In the genomic region with DNA sequence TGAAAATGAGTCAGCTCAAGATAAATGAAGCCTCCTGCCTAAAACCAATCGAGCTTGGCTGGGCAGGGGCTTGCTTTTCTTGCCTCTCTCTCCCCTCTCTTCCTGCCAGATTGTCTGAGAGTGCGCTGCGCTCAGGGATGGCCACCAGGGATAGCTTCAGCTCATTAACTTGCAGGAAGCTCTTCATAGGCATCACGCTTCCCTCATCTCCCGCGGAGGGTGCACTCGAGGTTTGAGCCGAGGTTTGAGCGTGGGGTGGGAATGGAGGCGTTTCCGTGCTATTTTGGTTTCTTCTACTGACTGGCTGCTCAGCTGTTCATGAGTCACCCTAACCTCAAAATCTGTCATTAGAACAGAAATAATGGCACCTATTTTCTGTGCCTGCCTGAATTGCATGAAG, we compare ENCODE assay signal across 9 mouse cellular contexts.
DNase-seq lines count a peak whose midpoint lies in the region; TF ChIP-seq lines count a peak whose summit lies in the region.
"Had no signal": no experiment of that assay in that cellular context is flagged by ENCODE, and none has a peak within 500 bp of the region (broad histone marks: within the 10 kb centered on the region; RNA-seq: fewer than 3 reads in every experiment).

No protein-coding gene starts in this region.

- H3K9ac ChIP-seq in heart, adult 2 months (ENCODE audit: low read depth, low read length), result no peak overlapping the region

- peak overlapping the region; percentile 70 for H3K4me2 ChIP-seq in myocyte (ENCODE audit: low read depth)

- WGBS in heart, adult 2 months, result 5% methylated on average over 11 of the region's 11 CpGs

- no peaks in the 10 kb centered on the region for H3K36me3 ChIP-seq in heart, adult 2 months (ENCODE audit: control insufficient read depth, insufficient read depth, low read length)
- no peaks in the 10 kb centered on the region for H3K36me3 ChIP-seq in myocyte (ENCODE audit: control insufficient read depth, insufficient read depth)

- DNase-seq in embryo, embryonic 10 days (ENCODE audit: low spot score), result peak; percentile 32
- DNase-seq in embryo, embryonic 9.5 days (ENCODE audit: extremely low spot score), result no peak
- peak; percentile 90 for DNase-seq in 3T3-L1 (ENCODE audit: low read depth, low spot score)
- peak; percentile 80 for DNase-seq in cerebellum, adult 9-11 months
- peak; percentile 35 to 38 for DNase-seq in heart, adult 2 months
- DNase-seq in layer of hippocampus, adult 2 months (ENCODE audit: low spot score in 2 of 2), result peak; percentile 79 to 80
- DNase-seq in urinary bladder, postnatal 25 days (ENCODE audit: low spot score), result no peak

- H3K79me2 ChIP-seq in heart, adult 2 months (replicated peaks; ENCODE audit: control insufficient read depth, insufficient read depth, low read length), result no peaks in the 10 kb centered on the region
- H3K79me2 ChIP-seq in myocyte (ENCODE audit: control insufficient read depth, insufficient read depth), result no peaks in the 10 kb centered on the region

- H3K27ac ChIP-seq in heart, adult 2 months, result no peak overlapping the region
- peak overlapping the region; percentile 86 for H3K27ac ChIP-seq in layer of hippocampus, adult 2 months

- 0 out of 2 replicates have a peak, but pooled peaks have one; percentile 15 for TF ChIP-seq EP300 in heart, adult 2 months (IDR thresholded peaks at IDR 0.05; ENCODE audit: insufficient read depth, low read depth, low read length)

- TF ChIP-seq POLR2A in heart, adult 2 months (IDR thresholded peaks at IDR 0.05; ENCODE audit: insufficient read depth, low read depth, low read length), result no peak
- TF ChIP-seq POLR2A in myocyte (IDR thresholded peaks at IDR 0.05; ENCODE audit: insufficient read length, low read depth), result no peak

- H3K4me1 ChIP-seq in heart, adult 2 months (ENCODE audit: control insufficient read depth, insufficient read depth, low read length), result no peaks in the 10 kb centered on the region; the same call in 1 of the 2 replicates

- no peak overlapping the region for H3ac ChIP-seq in myocyte (ENCODE audit: control insufficient read depth, insufficient read length)

- peak; percentile 22 for TF ChIP-seq CTCF in heart, adult 2 months (IDR thresholded peaks at IDR 0.05)
- TF ChIP-seq CTCF in layer of hippocampus, adult 2 months (conservative IDR thresholded peaks at IDR 0.05), result peak; percentile 58

- H3K4me3 ChIP-seq in heart, adult 2 months, result 0 out of 2 replicates have a peak overlapping the region, but pooled peaks have one; percentile 6
- H3K4me3 ChIP-seq in layer of hippocampus, adult 2 months, result peak overlapping the region; percentile 5; the same call in 1 of the 2 replicates
- H3K4me3 ChIP-seq in myocyte, result no peak overlapping the region
- H3K4me3 ChIP-seq: erythroblast, embryonic 14.5 days had no signal

- intact Hi-C loops in heart, adult 2 months (cut with DNase I), result loop anchor here (10.0 kb wide), 1 partner anchor 274 kb away; no protein-coding TSS in a partner anchor

- peaks cover 1% of the 10 kb centered on the region; the same call in 1 of the 2 replicates for H3K27me3 ChIP-seq in heart, adult 2 months (ENCODE audit: control insufficient read depth, insufficient read depth, low read length)
- H3K27me3 ChIP-seq in myocyte (ENCODE audit: control insufficient read depth, insufficient read depth, insufficient read length), result no peaks in the 10 kb centered on the region

TF ChIP-seq in myocyte, 11 proteins besides CTCF, POLR2A, EP300 and RAD21:
- TF ChIP-seq POLR2AphosphoS2 (IDR thresholded peaks at IDR 0.05; ENCODE audit: insufficient read length, low read depth) (no peak), MYOD1 (IDR thresholded peaks at IDR 0.05; ENCODE audit: control insufficient read depth in 1 of 3, insufficient read length in 2 of 3, low read depth in 2 of 3) (peak; percentile 51 to 83 (median 65)), SRF (IDR thresholded peaks at IDR 0.05; ENCODE audit: control insufficient read depth, insufficient read length, low read depth) (no peak), MYOG (IDR thresholded peaks at IDR 0.05; ENCODE audit: control insufficient read depth in 1 of 3, insufficient read depth in 1 of 3, insufficient read length in 2 of 3, low read depth in 2 of 3) (peak in 2 of 3 experiments; percentile 49 to 66), MAX (IDR thresholded peaks at IDR 0.05; ENCODE audit: low read depth) (no peak), TCF12 (IDR thresholded peaks at IDR 0.05; ENCODE audit: insufficient read depth, poor library complexity, severe bottlenecking) (peak; percentile 64), USF1 (IDR thresholded peaks at IDR 0.05; ENCODE audit: low read depth) (no peak), TCF3 (IDR thresholded peaks at IDR 0.05; ENCODE audit: insufficient read length, low read depth) (no peak)

Comparison
In these comparisons a context has a peak if more than half of its experiments do, and no peak if none do; other contexts are left out.
1. DNase-seq: peak in embryo, embryonic 10 days (single experiment), 3T3-L1 (single experiment), cerebellum, adult 9-11 months (single experiment), heart, adult 2 months (2 of 2) and layer of hippocampus, adult 2 months (2 of 2); none in embryo, embryonic 9.5 days (single experiment) and urinary bladder, postnatal 25 days (single experiment).